Mouse (Mus musculus) CD8-positive naive resting alpha-beta T cell, adult 2 months (primary cell): ENCODE results near the gene Npepps.
"Not testable (repeated sequence)": the region's sequence is repeated elsewhere in the genome, so short reads cannot be mapped to it uniquely, and the experiment has no call there.

Experiments used
- DNase-seq, 2 experiments: peaks; one replicate each; pipeline ENCODE4 v3.0.0; 2022; ENCODE audit warnings: low read depth in 2 of 2, low spot score in 2 of 2

Gene Npepps

GRCm38 (mm10) chr11:97280216-97280861 is at the start of gene Npepps:
Gene Npepps, minus strand, starts transcription at chr11:97280638.
- DNase-seq = peak; percentile 59 to 65

- DNase-seq = peak in 1 of 2 experiments; percentile 37
These were observed 47.7 kb upstream of the Npepps start for GRCm38 (mm10) chr11:97328148-97328547.

GRCm38 (mm10) chr11:97325224-97325623 is 44.8 kb upstream of the Npepps start:
- DNase-seq = no peak

GRCm38 (mm10) chr11:97321894-97322600 is 41.6 kb upstream of the Npepps start:
- not testable (repeated sequence) for DNase-seq

- no peak for DNase-seq
These were observed 40.8 kb upstream of the Npepps start for GRCm38 (mm10) chr11:97321197-97321596.

- peak; percentile 98 to 99 for DNase-seq
These were observed 35.4 kb upstream of the Npepps start, which contains the start of gene Mrpl45 for GRCm38 (mm10) chr11:97315504-97316503. Gene Mrpl45, plus strand, starts transcription at chr11:97315716.

GRCm38 (mm10) chr11:97314751-97315503 is 34.5 kb upstream of the Npepps start:
- no peak for DNase-seq

GRCm38 (mm10) chr11:97314110-97314509 is 33.7 kb upstream of the Npepps start:
- peak in 1 of 2 experiments; percentile 31 for DNase-seq

- not testable (repeated sequence) for DNase-seq
These were observed 32.4 kb upstream of the Npepps start for GRCm38 (mm10) chr11:97312871-97313270.

GRCm38 (mm10) chr11:97310895-97311631 is 30.6 kb upstream of the Npepps start:
- DNase-seq = no peak

- peak; percentile 46 to 63 for DNase-seq
These were observed 29.6 kb upstream of the Npepps start for GRCm38 (mm10) chr11:97309911-97310571.

- DNase-seq = peak in 1 of 2 experiments; percentile 5
These were observed 29.0 kb upstream of the Npepps start for GRCm38 (mm10) chr11:97309451-97309836.

GRCm38 (mm10) chr11:97308806-97309450 is 28.5 kb upstream of the Npepps start:
- DNase-seq = no peak

- DNase-seq = no peak
These were observed 27.0 kb upstream of the Npepps start for GRCm38 (mm10) chr11:97307294-97308069.

GRCm38 (mm10) chr11:97304631-97305030 is 24.2 kb upstream of the Npepps start:
- DNase-seq = no peak

- no peak for DNase-seq
These were observed 21.9 kb upstream of the Npepps start for GRCm38 (mm10) chr11:97302231-97302781.

- DNase-seq = no peak
These were observed 21.0 kb upstream of the Npepps start for GRCm38 (mm10) chr11:97301406-97301805.

GRCm38 (mm10) chr11:97299939-97300338 is 19.5 kb upstream of the Npepps start:
- DNase-seq = no peak
